Mouse (Mus musculus) cerebellum, adult 2 months (tissue): Measurements from ENCODE around the gene 4930519P11Rik.

ENCODE experiments used
- CTCF ChIP-seq: fragments of 200-500 bp; IDR thresholded peaks from 2 replicates; pipeline ENCODE4 v1.5.1; 2011; ENCODE audit warnings: low read depth, mild to moderate bottlenecking, control low read depth, low read length, moderate library complexity, borderline replicate concordance; ENCODE audit not compliant: insufficient read depth
- POLR2A ChIP-seq: fragments of 200-500 bp; IDR thresholded peaks from 2 replicates; pipeline ENCODE4 v1.6.1; 2011; ENCODE audit warnings: low read length, control low read depth, borderline replicate concordance; ENCODE audit not compliant: insufficient read depth

DNA sequence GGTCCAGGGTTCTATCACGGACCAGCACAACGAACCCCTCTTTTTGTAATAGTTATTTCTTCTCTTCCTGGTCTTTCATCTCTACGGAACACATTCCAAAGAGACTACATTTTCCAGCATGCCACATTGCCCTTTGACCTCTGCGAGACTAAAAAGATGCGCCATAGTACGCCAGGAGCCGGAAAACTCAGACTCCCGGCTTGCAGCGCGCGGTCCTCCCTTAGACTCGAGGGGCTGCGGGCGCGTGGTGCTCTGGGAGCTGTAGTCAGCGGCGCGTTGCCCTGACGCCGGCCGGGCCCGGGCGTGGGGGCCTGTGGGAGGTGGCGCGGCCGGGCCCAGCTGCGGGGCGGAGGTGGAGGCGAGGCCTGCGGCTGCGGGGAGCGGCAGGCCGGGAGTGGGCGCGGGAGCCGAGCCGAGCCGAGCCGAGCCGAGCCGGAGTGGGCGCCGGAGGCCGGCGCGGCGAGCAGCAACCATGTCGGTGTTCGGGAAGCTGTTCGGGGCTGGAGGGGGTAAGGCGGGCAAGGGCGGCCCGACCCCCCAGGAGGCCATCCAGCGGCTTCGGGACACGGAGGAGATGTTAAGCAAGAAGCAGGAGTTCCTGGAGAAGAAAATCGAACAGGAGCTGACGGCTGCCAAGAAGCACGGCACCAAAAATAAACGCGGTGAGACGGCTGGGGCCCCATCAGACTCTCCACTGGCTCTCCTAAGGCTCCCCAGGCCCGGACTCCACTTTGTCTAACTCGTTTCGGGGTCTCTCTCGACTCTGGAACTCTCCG lies 43.7 kb upstream of the 4930519P11Rik start:
- TF ChIP-seq POLR2A (peak; percentile 36; the same call in 1 of the 2 replicates), CTCF (no peak)
